Mouse (Mus musculus) liver, embryonic 14.5 days (tissue): Measurements from ENCODE around the gene Tmem121.

Source experiments
- CTCF ChIP-seq: IDR thresholded peaks from 2 replicates; pipeline ENCODE4 v1.5.1; 2016; ENCODE audit warnings: antibody characterized with exemption, low read depth, control low read depth
- EP300 ChIP-seq: IDR thresholded peaks from 2 replicates; pipeline ENCODE4 v1.6.1; 2016; ENCODE audit warnings: antibody characterized with exemption, low read depth

DNA sequence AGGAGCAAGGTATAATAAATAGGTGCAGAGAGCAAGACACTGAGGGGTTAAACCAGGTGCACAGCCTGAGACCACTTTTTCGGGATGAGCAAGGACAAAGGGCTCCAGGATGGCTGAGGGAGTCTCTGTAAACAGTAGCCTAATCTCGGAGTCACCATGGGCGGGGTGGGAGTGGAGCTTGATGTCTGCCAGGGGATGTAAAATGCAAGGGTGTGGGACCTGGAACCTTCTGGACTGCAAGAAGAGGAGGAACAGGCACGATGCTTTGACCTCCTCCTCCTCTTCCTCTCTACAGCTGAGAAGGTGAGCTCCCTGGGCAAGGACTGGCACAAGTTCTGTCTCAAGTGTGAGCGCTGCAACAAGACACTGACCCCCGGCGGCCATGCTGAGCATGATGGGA lies 42.6 kb upstream of the Tmem121 start:
- TF ChIP-seq CTCF (no peak), EP300 (no peak)
